Mouse (Mus musculus) forebrain, postnatal 0 days (tissue): ENCODE results near the gene Cldn13. TPM values are rescaled to one million over a fixed set of nuclear protein-coding genes. Genes with fewer than 3 reads are reported as not detected.
"Not testable (repeated sequence)": the region's sequence is repeated elsewhere in the genome, so short reads cannot be mapped to it uniquely, and the experiment has no call there.

Experiments used
- ATAC-seq: fragments of 200-750 bp; cut with Nextera tagmentation; 2 replicates; pipeline ENCODE4 v1.8.0; 2017; ENCODE audit warnings: mild to moderate bottlenecking, moderate library complexity
- DNase-seq: peaks from one replicate; pipeline ENCODE4 v3.0.0-alpha.2; 2015
- H3K27ac ChIP-seq: fragments of 300-500 bp; sonication (generic); 2 replicates; pipeline ENCODE4 v1.5.1; 2014; ENCODE audit warnings: low read depth, mild to moderate bottlenecking, antibody characterized with exemption, low read length, moderate library complexity, mixed read lengths
- H3K27me3 ChIP-seq: fragments of 300-500 bp; sonication (generic); 2 replicates; pipeline ENCODE4 v1.6.1; 2014; ENCODE audit warnings: mild to moderate bottlenecking, low read length, mixed read lengths; ENCODE audit not compliant: insufficient read depth
- H3K36me3 ChIP-seq: fragments of 300-500 bp; sonication (generic); 2 replicates; pipeline ENCODE4 v1.6.1; 2014; ENCODE audit warnings: mild to moderate bottlenecking, moderate library complexity; ENCODE audit not compliant: insufficient read depth
- H3K4me1 ChIP-seq: fragments of 300-500 bp; sonication (generic); 2 replicates; pipeline ENCODE4 v1.6.1; 2014; ENCODE audit warnings: antibody characterized with exemption; ENCODE audit not compliant: insufficient read depth
- H3K4me2 ChIP-seq: fragments of 300-500 bp; sonication (generic); 2 replicates; pipeline ENCODE4 v1.6.1; 2014; ENCODE audit warnings: low read depth, mild to moderate bottlenecking, moderate library complexity
- H3K4me3 ChIP-seq: fragments of 300-500 bp; sonication (generic); 2 replicates; pipeline ENCODE4 v1.5.1; 2014; ENCODE audit warnings: low read depth, low read length, mixed read lengths
- H3K9ac ChIP-seq: fragments of 300-500 bp; sonication (generic); 2 replicates; pipeline ENCODE4 v1.6.1; 2014; ENCODE audit warnings: mild to moderate bottlenecking
- H3K9me3 ChIP-seq: fragments of 300-500 bp; sonication (generic); 2 replicates; pipeline ENCODE4 v1.6.1; 2016; ENCODE audit warnings: low read length
- CTCF ChIP-seq: sonication (generic); IDR thresholded peaks from 2 replicates; pipeline ENCODE4 v1.5.1; 2016; ENCODE audit warnings: antibody characterized with exemption, control low read depth, low read depth
- WGBS: fragments of 180-500 bp; shearing (Covaris S2); extraction: QIAGEN DNeasy Blood & Tissue Kit; methylation state at CpG from one replicate; pipeline ENCODE4 v1.1.7; 2014; 5-methylcytosine and 5-hydroxymethylcytosine counted together
- polyA plus RNA-seq: library from polyadenylated mRNA; unstranded; fragments of >200 nt; fragmentation: Nextera tagmentation; extraction: Ambion mirVana; gene quantifications from 2 replicates; pipeline ENCODE4 v1.2.1, GENCODE M21; 2015
- total RNA-seq: library from RNA; depleted of rRNA; stranded (reverse); fragments of >200 nt; gene quantifications from 2 replicates; pipeline ENCODE4 v1.2.3, GENCODE M21; 2014

Gene Cldn13
- total and polyA plus RNA-seq, 2 experiments from 2014 or later = not detected

- H3K4me2 ChIP-seq = no peak overlapping the region
- H3K4me1 ChIP-seq = no peaks in the 10 kb centered on the region
- H3K9me3 ChIP-seq = no peaks in the 10 kb centered on the region
- no peak overlapping the region for H3K4me3 ChIP-seq
- 89% methylated on average over 3 of the region's 3 CpGs for whole genome bisulfite sequencing
- ATAC-seq = no peak
- no peak for TF ChIP-seq CTCF
- H3K27ac ChIP-seq = no peak overlapping the region
- DNase-seq = no peak
- H3K36me3 ChIP-seq = no peaks in the 10 kb centered on the region
- H3K9ac ChIP-seq = no peak overlapping the region
- no peaks in the 10 kb centered on the region for H3K27me3 ChIP-seq
Observed at GRCm38 (mm10) chr5:134934666-134935065, 19.3 kb upstream of the Cldn13 start.

- DNase-seq, H3K9me3 ChIP-seq, ATAC-seq, H3K4me3 ChIP-seq, H3K36me3 ChIP-seq, H3K4me1 ChIP-seq, H3K9ac ChIP-seq, H3K4me2 ChIP-seq, H3K27ac ChIP-seq, H3K27me3 ChIP-seq: not testable (repeated sequence)
- WGBS = 88% methylated on average over 5 of the region's 5 CpGs
Observed at GRCm38 (mm10) chr5:134933686-134934085, 18.4 kb upstream of the Cldn13 start.

GRCm38 (mm10) chr5:134933281-134933680 is 18.0 kb upstream of the Cldn13 start:
- no peaks in the 10 kb centered on the region for H3K4me1 ChIP-seq
- TF ChIP-seq CTCF = no peak
- no peaks in the 10 kb centered on the region for H3K27me3 ChIP-seq
- H3K27ac ChIP-seq = no peak overlapping the region
- no peaks in the 10 kb centered on the region for H3K36me3 ChIP-seq
- WGBS = 93% methylated on average over 8 of the region's 8 CpGs
- no peaks in the 10 kb centered on the region for H3K9me3 ChIP-seq
- no peak overlapping the region for H3K4me2 ChIP-seq
- no peak overlapping the region for H3K9ac ChIP-seq
- no peak for ATAC-seq
- H3K4me3 ChIP-seq = no peak overlapping the region
- DNase-seq = no peak

DNA sequence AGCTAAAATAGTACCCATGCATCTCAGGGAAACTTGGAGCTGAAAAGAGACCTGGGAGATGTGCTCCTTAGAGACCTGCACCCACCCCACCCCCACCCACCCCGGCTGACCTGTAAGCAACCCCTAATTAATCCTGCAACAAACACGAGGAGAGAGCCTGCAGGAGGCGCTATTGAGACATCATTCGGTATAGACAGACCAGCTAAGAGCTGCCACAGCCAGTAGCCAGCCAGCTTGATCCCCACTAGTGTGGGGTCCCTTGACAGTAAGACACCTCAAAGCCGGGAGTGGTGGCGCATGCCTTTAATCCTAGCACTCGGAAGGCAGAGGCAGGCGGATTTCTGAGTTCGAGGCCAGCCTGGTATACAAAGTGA is 17.6 kb upstream of the Cldn13 start:
- Histone ChIP-seq H3K4me3 (peak overlapping the region; percentile 63), H3K9me3 (no peaks in the 10 kb centered on the region), H3K27ac (no peak overlapping the region), H3K4me2 (peak overlapping the region; percentile 100), H3K4me1 (no peaks in the 10 kb centered on the region), H3K9ac (peak overlapping the region; percentile 56), H3K27me3 (no peaks in the 10 kb centered on the region), H3K36me3 (no peaks in the 10 kb centered on the region)
- 49% methylated on average over 9 of the region's 9 CpGs for WGBS
- peak; percentile 19; the same call in 1 of the 2 replicates for ATAC-seq
- DNase-seq = peak; percentile 64
- peak; percentile 46 for TF ChIP-seq CTCF

- H3K4me3 ChIP-seq = peak within 1 kb of the TSS; percentile 63
- H3K27ac ChIP-seq = no peak within 1 kb of the TSS
- H3K9me3 ChIP-seq = no peaks in the 10 kb centered on the region
- WGBS = 4% methylated on average over 41 of the region's 41 CpGs
- TF ChIP-seq CTCF = no peak
- H3K4me1 ChIP-seq = no peaks in the 10 kb centered on the region
- DNase-seq (peak; percentile 90), ATAC-seq (peak; percentile 100)
- H3K4me2 ChIP-seq = peak within 1 kb of the TSS; percentile 100
- no peaks in the 10 kb centered on the region for H3K27me3 ChIP-seq
- H3K9ac ChIP-seq = peak within 1 kb of the TSS; percentile 56
- H3K36me3 ChIP-seq = no peaks in the 10 kb centered on the region
Observed at GRCm38 (mm10) chr5:134932179-134932902, 17.0 kb upstream of the Cldn13 start, which contains the start of gene Mettl27. TSS of gene Mettl27 (plus strand) at chr5:134932368.

GRCm38 (mm10) chr5:134929988-134930387 is 14.7 kb upstream of the Cldn13 start:
- Histone ChIP-seq H3K4me3 (no peak overlapping the region), H3K9me3 (no peaks in the 10 kb centered on the region), H3K9ac (no peak overlapping the region), H3K27ac (no peak overlapping the region), H3K36me3 (no peaks in the 10 kb centered on the region), H3K4me2 (no peak overlapping the region), H3K27me3 (no peaks in the 10 kb centered on the region), H3K4me1 (no peaks in the 10 kb centered on the region)
- no peak for TF ChIP-seq CTCF
- no peak for ATAC-seq
- DNase-seq = no peak
- WGBS = 87% methylated on average over 2 of the region's 2 CpGs

GRCm38 (mm10) chr5:134926726-134927125 is 11.4 kb upstream of the Cldn13 start:
- Histone ChIP-seq H3K27me3 (no peaks in the 10 kb centered on the region), H3K9ac (no peak overlapping the region), H3K27ac (no peak overlapping the region), H3K4me3 (no peak overlapping the region), H3K4me1 (no peaks in the 10 kb centered on the region), H3K9me3 (no peaks in the 10 kb centered on the region), H3K4me2 (no peak overlapping the region), H3K36me3 (no peaks in the 10 kb centered on the region)
- ATAC-seq = no peak
- DNase-seq = no peak
- no peak for TF ChIP-seq CTCF
- 86% methylated on average over 4 of the region's 4 CpGs for WGBS
